Mouse (Mus musculus): ENCODE measurements around the gene Lactbl1. TPM values are rescaled to one million over a fixed set of nuclear protein-coding genes. Genes with fewer than 3 reads are reported as not detected.

Gene Lactbl1
- polyA plus RNA-seq, 1 experiment from 2014 or later = not detected

- H3K36me3 ChIP-seq (ENCODE audit: control insufficient read depth, insufficient read depth, low read length) = peaks cover 48% of the 10 kb centered on the region
- WGBS = 63% methylated on average over 6 of the region's 6 CpGs
- no peaks in the 10 kb centered on the region for H3K27me3 ChIP-seq (ENCODE audit: control insufficient read depth, insufficient read depth, low read length)
- H3K4me2 ChIP-seq (ENCODE audit: low read length) = no peak overlapping the region
- H3K27ac ChIP-seq (replicated peaks; ENCODE audit: low read depth, low read length) = peak overlapping the region; percentile 82
- DNase-seq (peak; percentile 38), ATAC-seq (ENCODE audit: low FRiP score, low TSS enrichment) (no peak)
- no peak overlapping the region for H3K9ac ChIP-seq (replicated peaks; ENCODE audit: low read length)
- H3K4me1 ChIP-seq (ENCODE audit: control insufficient read depth, insufficient read depth, low read length) = peaks cover 22% of the 10 kb centered on the region
- no peaks in the 10 kb centered on the region for H3K9me3 ChIP-seq (ENCODE audit: control insufficient read depth, low read length)
- no peak overlapping the region for H3K4me3 ChIP-seq (replicated peaks; ENCODE audit: low read depth, low read length)
These were observed 30.6 kb downstream of the Lactbl1 start for GRCm38 (mm10) chr4:136653019-136653418.

- Histone ChIP-seq H3K36me3 (ENCODE audit: control insufficient read depth, insufficient read depth, low read length) (peaks cover 55% of the 10 kb centered on the region), H3K4me2 (ENCODE audit: low read length) (no peak overlapping the region), H3K9ac (replicated peaks; ENCODE audit: low read length) (no peak overlapping the region), H3K4me3 (replicated peaks; ENCODE audit: low read depth, low read length) (no peak overlapping the region), H3K4me1 (ENCODE audit: control insufficient read depth, insufficient read depth, low read length) (peaks cover 22% of the 10 kb centered on the region), H3K27ac (replicated peaks; ENCODE audit: low read depth, low read length) (peak overlapping the region; percentile 82), H3K27me3 (ENCODE audit: control insufficient read depth, insufficient read depth, low read length) (no peaks in the 10 kb centered on the region), H3K9me3 (ENCODE audit: control insufficient read depth, low read length) (no peaks in the 10 kb centered on the region)
- no peak for ATAC-seq (ENCODE audit: low FRiP score, low TSS enrichment)
- DNase-seq = no peak
- WGBS = 91% methylated on average over 10 of the region's 10 CpGs
These were observed 31.3 kb downstream of the Lactbl1 start for GRCm38 (mm10) chr4:136653692-136654234.

DNA sequence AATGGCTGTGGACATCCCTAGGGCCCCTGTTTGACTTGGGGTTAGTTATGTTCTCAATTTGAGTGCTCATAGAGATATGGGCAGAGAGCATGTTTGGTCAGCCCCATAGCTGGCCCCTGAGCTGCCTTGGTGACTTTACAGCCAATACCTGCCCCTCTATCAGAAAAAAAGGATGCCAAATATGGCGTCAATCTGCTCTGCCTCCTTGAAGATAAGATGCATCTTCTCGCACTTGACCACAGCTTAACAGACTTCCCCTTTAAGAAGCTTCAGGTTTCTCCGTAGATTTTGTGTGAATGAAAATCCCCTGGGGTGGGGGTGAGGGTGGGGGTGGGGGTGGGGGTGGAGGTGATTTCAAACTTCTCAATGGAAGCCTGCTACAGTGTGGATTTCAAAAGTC lies 35.5 kb downstream of the Lactbl1 start:
- Histone ChIP-seq H3K4me2 (ENCODE audit: low read length) (no peak overlapping the region), H3K4me1 (ENCODE audit: control insufficient read depth, insufficient read depth, low read length) (0 out of 2 replicates have a peak, but pooled peaks cover under 1% of the 10 kb centered on the region), H3K9me3 (ENCODE audit: control insufficient read depth, low read length) (no peaks in the 10 kb centered on the region), H3K27me3 (ENCODE audit: control insufficient read depth, insufficient read depth, low read length) (no peaks in the 10 kb centered on the region), H3K4me3 (replicated peaks; ENCODE audit: low read depth, low read length) (no peak overlapping the region), H3K36me3 (ENCODE audit: control insufficient read depth, insufficient read depth, low read length) (peaks cover 80% of the 10 kb centered on the region), H3K27ac (replicated peaks; ENCODE audit: low read depth, low read length) (no peak overlapping the region), H3K9ac (replicated peaks; ENCODE audit: low read length) (no peak overlapping the region)
- ATAC-seq (ENCODE audit: low FRiP score, low TSS enrichment) = no peak
- DNase-seq = no peak
- 77% methylated on average over 3 of the region's 3 CpGs for WGBS

DNA sequence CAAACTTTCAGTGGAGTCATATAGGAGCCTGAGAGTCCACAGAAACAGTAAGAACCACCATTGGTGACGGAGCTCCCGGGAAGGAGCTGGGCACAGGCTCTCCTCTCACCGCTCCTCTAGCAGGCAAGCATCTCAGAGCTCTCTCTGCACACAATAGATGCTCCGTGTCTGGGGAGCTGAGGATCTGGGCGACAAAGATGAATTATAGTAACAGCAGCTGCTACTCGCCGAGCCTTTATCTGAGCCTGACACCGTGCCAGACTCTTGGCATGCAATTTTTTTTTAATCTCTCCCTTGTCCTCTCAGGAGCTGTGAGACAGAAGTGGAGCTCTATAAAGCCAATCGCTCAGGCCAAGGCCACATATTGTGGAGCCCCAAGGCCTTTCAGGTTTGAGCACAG lies 42.6 kb downstream of the Lactbl1 start:
- Histone ChIP-seq H3K4me2 (ENCODE audit: low read length) (no peak overlapping the region), H3K9me3 (ENCODE audit: control insufficient read depth, low read length) (no peaks in the 10 kb centered on the region), H3K36me3 (ENCODE audit: control insufficient read depth, insufficient read depth, low read length) (peaks cover 62% of the 10 kb centered on the region), H3K27me3 (ENCODE audit: control insufficient read depth, insufficient read depth, low read length) (no peaks in the 10 kb centered on the region), H3K9ac (replicated peaks; ENCODE audit: low read length) (no peak overlapping the region), H3K27ac (replicated peaks; ENCODE audit: low read depth, low read length) (peak overlapping the region; percentile 34; the same call in 1 of the 2 replicates), H3K4me3 (replicated peaks; ENCODE audit: low read depth, low read length) (no peak overlapping the region), H3K4me1 (ENCODE audit: control insufficient read depth, insufficient read depth, low read length) (no peaks in the 10 kb centered on the region)
- WGBS = 65% methylated on average over 9 of the region's 9 CpGs
- 0 out of 2 replicates have a peak, but pooled peaks have one; percentile 34 for ATAC-seq (ENCODE audit: low FRiP score, low TSS enrichment)
- DNase-seq = peak; percentile 71

DNA sequence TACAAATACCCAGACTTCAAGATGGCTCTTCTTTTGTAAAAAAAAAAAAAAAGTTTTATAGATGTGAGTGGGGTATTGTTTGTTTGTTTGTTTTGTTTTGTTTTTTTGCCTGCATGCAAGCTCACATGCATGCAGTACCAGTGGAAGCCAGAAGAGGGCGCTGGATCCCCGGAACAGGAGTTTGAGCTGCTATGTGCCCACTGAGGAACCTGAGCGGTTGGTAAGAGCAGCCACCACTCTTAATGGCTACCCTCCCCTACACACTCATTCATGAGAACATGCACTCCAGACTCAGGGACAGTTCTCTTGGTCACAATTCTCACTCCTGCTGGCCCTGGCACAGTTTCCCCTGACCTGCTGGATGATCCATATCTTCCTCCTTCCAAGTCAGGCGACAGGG lies 43.6 kb downstream of the Lactbl1 start:
- Histone ChIP-seq H3K9me3 (ENCODE audit: control insufficient read depth, low read length) (no peaks in the 10 kb centered on the region), H3K4me2 (ENCODE audit: low read length) (no peak overlapping the region), H3K4me3 (replicated peaks; ENCODE audit: low read depth, low read length) (no peak overlapping the region), H3K4me1 (ENCODE audit: control insufficient read depth, insufficient read depth, low read length) (no peaks in the 10 kb centered on the region), H3K36me3 (ENCODE audit: control insufficient read depth, insufficient read depth, low read length) (peaks cover 56% of the 10 kb centered on the region), H3K9ac (replicated peaks; ENCODE audit: low read length) (no peak overlapping the region), H3K27ac (replicated peaks; ENCODE audit: low read depth, low read length) (no peak overlapping the region), H3K27me3 (ENCODE audit: control insufficient read depth, insufficient read depth, low read length) (no peaks in the 10 kb centered on the region)
- ATAC-seq (ENCODE audit: low FRiP score, low TSS enrichment) (no peak), DNase-seq (no peak)
- 70% methylated on average over 4 of the region's 4 CpGs for WGBS

DNA sequence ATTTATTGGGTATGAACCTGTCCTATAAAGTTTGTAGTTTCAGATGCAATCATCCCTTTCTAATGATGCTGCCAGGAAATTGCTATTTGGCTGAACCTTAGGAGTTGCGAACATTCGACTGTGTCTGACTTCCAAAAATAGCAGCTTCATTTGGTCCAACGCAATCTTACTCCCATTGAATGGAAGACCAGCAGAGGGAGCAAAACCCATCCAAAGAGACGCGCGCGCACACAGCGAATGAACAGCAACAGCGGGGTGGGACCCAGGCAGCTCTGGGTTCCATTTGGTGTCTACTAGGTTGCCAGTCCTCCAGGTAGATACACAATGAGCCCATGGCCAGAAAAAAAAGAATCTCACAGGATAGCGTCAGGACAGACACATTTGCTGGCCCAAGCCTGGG lies 45.3 kb downstream of the Lactbl1 start:
- H3K36me3 ChIP-seq (ENCODE audit: control insufficient read depth, insufficient read depth, low read length) = peaks cover 68% of the 10 kb centered on the region
- no peaks in the 10 kb centered on the region for H3K9me3 ChIP-seq (ENCODE audit: control insufficient read depth, low read length)
- no peak overlapping the region for H3K9ac ChIP-seq (replicated peaks; ENCODE audit: low read length)
- no peaks in the 10 kb centered on the region for H3K4me1 ChIP-seq (ENCODE audit: control insufficient read depth, insufficient read depth, low read length)
- no peak overlapping the region for H3K4me2 ChIP-seq (ENCODE audit: low read length)
- WGBS = 79% methylated on average over 10 of the region's 10 CpGs
- DNase-seq = no peak
- no peaks in the 10 kb centered on the region for H3K27me3 ChIP-seq (ENCODE audit: control insufficient read depth, insufficient read depth, low read length)
- H3K4me3 ChIP-seq (replicated peaks; ENCODE audit: low read depth, low read length) = no peak overlapping the region
- ATAC-seq (ENCODE audit: low FRiP score, low TSS enrichment) = no peak
- H3K27ac ChIP-seq (replicated peaks; ENCODE audit: low read depth, low read length) = no peak overlapping the region

DNA sequence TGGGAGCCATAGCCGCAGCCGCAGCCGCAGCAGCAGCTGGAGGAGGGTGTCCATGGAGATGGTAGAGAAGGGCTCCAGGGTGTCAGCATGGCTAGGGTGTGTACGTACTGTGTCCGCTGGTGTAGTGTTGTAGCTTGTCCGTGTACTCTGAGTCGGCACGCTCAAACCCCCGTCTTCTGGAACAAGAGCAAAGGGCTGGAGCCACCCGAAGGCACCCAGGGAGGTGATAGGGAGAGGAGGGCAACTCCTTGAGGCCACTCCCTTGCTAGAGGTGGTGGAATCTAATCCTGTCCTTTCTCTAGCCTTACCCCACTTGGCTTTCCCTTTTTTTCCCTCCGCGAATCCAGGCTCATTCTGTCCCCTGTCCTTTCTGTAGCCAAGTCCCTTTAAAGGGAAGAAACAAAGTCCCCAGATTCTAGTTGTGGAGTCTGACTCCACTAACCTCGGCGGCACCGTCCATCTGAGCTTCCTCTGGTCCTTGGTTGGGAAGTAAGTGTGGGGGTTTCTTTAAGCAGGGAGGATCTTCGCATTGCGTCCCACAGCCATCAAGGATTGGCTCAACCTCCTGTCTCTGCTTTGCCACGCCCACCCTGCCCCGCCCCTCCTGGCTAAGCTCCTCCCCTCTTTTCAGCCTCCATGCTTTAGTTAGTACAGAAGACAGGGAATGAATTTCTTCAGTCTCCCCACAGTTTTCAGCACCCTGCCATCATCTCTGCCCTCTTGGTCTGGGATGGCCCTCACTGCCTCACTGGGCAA lies 50.1 kb downstream of the Lactbl1 start:
- no peak for ATAC-seq (ENCODE audit: low FRiP score, low TSS enrichment)
- 92% methylated on average over 19 of the region's 19 CpGs for WGBS

DNA sequence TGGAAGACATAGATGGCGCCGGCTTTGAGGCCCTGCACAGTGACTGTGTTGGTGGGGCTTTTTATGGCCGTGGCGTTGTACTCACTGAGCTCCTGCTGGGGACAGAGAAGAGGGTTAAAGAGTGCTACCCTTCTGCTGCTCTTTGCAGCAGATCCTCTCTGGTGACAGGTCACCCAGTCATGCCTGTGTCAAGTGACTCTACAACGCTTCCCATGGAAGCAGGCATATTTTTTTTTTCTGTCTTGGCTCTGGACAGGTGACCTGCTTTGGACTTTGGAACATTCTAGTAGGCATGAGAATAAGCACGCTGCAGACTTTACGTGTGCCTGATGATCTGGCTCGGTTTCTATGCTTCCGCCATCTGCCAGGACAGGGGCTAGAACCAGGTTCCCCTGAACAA lies 53.0 kb downstream of the Lactbl1 start:
- Histone ChIP-seq H3K27ac (replicated peaks; ENCODE audit: low read depth, low read length) (no peak overlapping the region), H3K9ac (replicated peaks; ENCODE audit: low read length) (no peak overlapping the region), H3K9me3 (ENCODE audit: control insufficient read depth, low read length) (no peaks in the 10 kb centered on the region), H3K4me2 (ENCODE audit: low read length) (no peak overlapping the region), H3K27me3 (ENCODE audit: control insufficient read depth, insufficient read depth, low read length) (no peaks in the 10 kb centered on the region), H3K4me3 (replicated peaks; ENCODE audit: low read depth, low read length) (no peak overlapping the region), H3K4me1 (ENCODE audit: control insufficient read depth, insufficient read depth, low read length) (peaks cover 4% of the 10 kb centered on the region; the same call in 1 of the 2 replicates), H3K36me3 (ENCODE audit: control insufficient read depth, insufficient read depth, low read length) (peaks cover 49% of the 10 kb centered on the region)
- no peak for DNase-seq
- no peak for ATAC-seq (ENCODE audit: low FRiP score, low TSS enrichment)
- 93% methylated on average over 9 of the region's 9 CpGs for WGBS

More for the DNA sequence above, 50.1 kb downstream of the Lactbl1 start:
- H3K36me3 ChIP-seq (ENCODE audit: control insufficient read depth, insufficient read depth, low read length) = peaks cover 71% of the 10 kb centered on the region
- no peaks in the 10 kb centered on the region for H3K9me3 ChIP-seq (ENCODE audit: control insufficient read depth, low read length)
- H3K9ac ChIP-seq (replicated peaks; ENCODE audit: low read length) = no peak overlapping the region
- no peak overlapping the region for H3K4me3 ChIP-seq (replicated peaks; ENCODE audit: low read depth, low read length)
- no peak overlapping the region for H3K4me2 ChIP-seq (ENCODE audit: low read length)
- DNase-seq = no peak
- H3K27ac ChIP-seq (replicated peaks; ENCODE audit: low read depth, low read length) = no peak overlapping the region
- no peaks in the 10 kb centered on the region for H3K27me3 ChIP-seq (ENCODE audit: control insufficient read depth, insufficient read depth, low read length)
- peaks cover 4% of the 10 kb centered on the region; the same call in 1 of the 2 replicates for H3K4me1 ChIP-seq (ENCODE audit: control insufficient read depth, insufficient read depth, low read length)

DNA sequence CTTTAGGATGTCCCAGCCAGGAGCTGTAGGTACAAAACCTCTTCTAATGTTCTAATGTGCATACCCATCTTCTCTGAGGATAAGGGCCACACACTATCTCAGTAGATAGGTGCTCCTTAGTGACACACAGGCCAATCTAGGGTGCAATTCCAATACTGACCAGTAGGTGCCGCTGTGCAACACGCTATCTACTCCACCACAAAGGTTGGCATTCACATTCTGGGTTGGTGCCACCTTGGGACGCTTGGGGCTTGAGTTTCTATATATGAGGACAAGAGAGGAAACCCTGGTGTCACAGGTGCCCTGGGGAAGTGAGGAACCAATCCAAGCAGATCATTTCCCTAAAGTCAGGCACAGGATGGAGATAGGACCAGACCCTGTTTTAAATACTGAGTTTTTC lies 56.1 kb downstream of the Lactbl1 start:
- WGBS = 0% methylated on average over 3 of the region's 3 CpGs
- no peak overlapping the region for H3K4me3 ChIP-seq (replicated peaks; ENCODE audit: low read depth, low read length)
- H3K36me3 ChIP-seq (ENCODE audit: control insufficient read depth, insufficient read depth, low read length) = peaks cover 44% of the 10 kb centered on the region
- peaks cover 4% of the 10 kb centered on the region; the same call in 1 of the 2 replicates for H3K4me1 ChIP-seq (ENCODE audit: control insufficient read depth, insufficient read depth, low read length)
- H3K9ac ChIP-seq (replicated peaks; ENCODE audit: low read length) = no peak overlapping the region
- peak overlapping the region; percentile 52 for H3K27ac ChIP-seq (replicated peaks; ENCODE audit: low read depth, low read length)
- DNase-seq (peak; percentile 95), ATAC-seq (ENCODE audit: low FRiP score, low TSS enrichment) (no peak)
- H3K4me2 ChIP-seq (ENCODE audit: low read length) = no peak overlapping the region
- H3K9me3 ChIP-seq (ENCODE audit: control insufficient read depth, low read length) = no peaks in the 10 kb centered on the region
- H3K27me3 ChIP-seq (ENCODE audit: control insufficient read depth, insufficient read depth, low read length) = no peaks in the 10 kb centered on the region
